Mouse (Mus musculus) midbrain, embryonic 14.5 days (tissue): ENCODE results near the gene Fut7. TPM values are rescaled to one million over a fixed set of nuclear protein-coding genes. Genes with fewer than 3 reads are reported as not detected.
"Not testable (repeated sequence)": the region's sequence is repeated elsewhere in the genome, so short reads cannot be mapped to it uniquely, and the experiment has no call there.

Experiments
- ATAC-seq: fragments of 200-750 bp; cut with Nextera tagmentation; 2 replicates; pipeline ENCODE4 v1.8.0; 2017; ENCODE audit warnings: moderate number of reproducible peaks, moderate library complexity; ENCODE audit not compliant: low FRiP score, low TSS enrichment
- DNase-seq: peaks from one replicate; pipeline ENCODE4 v3.0.0-alpha.2; 2015
- H3K27ac ChIP-seq: fragments of 300-500 bp; sonication (generic); replicated peaks from 2 replicates; pipeline ENCODE4 v1.5.1; 2014; ENCODE audit warnings: mild to moderate bottlenecking, low read depth, low read length, moderate library complexity
- H3K27me3 ChIP-seq: fragments of 300-500 bp; sonication (generic); 2 replicates; pipeline ENCODE4 v1.6.1; 2014; ENCODE audit warnings: low read length, control low read depth, mixed read lengths; ENCODE audit not compliant: control insufficient read depth, insufficient read depth
- H3K36me3 ChIP-seq: fragments of 300-500 bp; sonication (generic); 2 replicates; pipeline ENCODE4 v1.6.1; 2014; ENCODE audit warnings: low read length, control low read depth; ENCODE audit not compliant: control insufficient read depth, insufficient read depth
- H3K4me1 ChIP-seq: fragments of 300-500 bp; sonication (generic); 2 replicates; pipeline ENCODE4 v1.6.1; 2014; ENCODE audit warnings: mild to moderate bottlenecking, antibody characterized with exemption, low read length, control low read depth; ENCODE audit not compliant: control insufficient read depth, insufficient read depth
- H3K4me2 ChIP-seq: fragments of 300-500 bp; sonication (generic); 2 replicates; pipeline ENCODE4 v1.6.1; 2014; ENCODE audit warnings: mild to moderate bottlenecking, low read length, moderate library complexity
- H3K4me3 ChIP-seq: fragments of 300-500 bp; sonication (generic); replicated peaks from 2 replicates; pipeline ENCODE4 v1.5.1; 2014; ENCODE audit warnings: low read depth, low read length
- H3K9ac ChIP-seq: fragments of 300-500 bp; sonication (generic); replicated peaks from 2 replicates; pipeline ENCODE4 v1.6.1; 2014; ENCODE audit warnings: mild to moderate bottlenecking, low read length, moderate library complexity
- H3K9me3 ChIP-seq: fragments of 300-500 bp; sonication (generic); 2 replicates; pipeline ENCODE4 v1.6.1; 2016; ENCODE audit warnings: low read length, control low read depth, mixed read lengths; ENCODE audit not compliant: control insufficient read depth
- WGBS: fragments of 180-500 bp; shearing (Covaris S2); extraction: QIAGEN DNeasy Blood & Tissue Kit; methylation state at CpG from one replicate; pipeline ENCODE4 v1.1.7; 2014; 5-methylcytosine and 5-hydroxymethylcytosine counted together
- polyA plus RNA-seq: library from polyadenylated mRNA; unstranded; fragments of >200 nt; fragmentation: Nextera tagmentation; extraction: Ambion mirVana; gene quantifications from 2 replicates; pipeline ENCODE4 v1.2.1, GENCODE M21; 2014

Gene Fut7
- polyA plus RNA-seq, 1 experiment from 2014 or later = 0.17 TPM

DNA sequence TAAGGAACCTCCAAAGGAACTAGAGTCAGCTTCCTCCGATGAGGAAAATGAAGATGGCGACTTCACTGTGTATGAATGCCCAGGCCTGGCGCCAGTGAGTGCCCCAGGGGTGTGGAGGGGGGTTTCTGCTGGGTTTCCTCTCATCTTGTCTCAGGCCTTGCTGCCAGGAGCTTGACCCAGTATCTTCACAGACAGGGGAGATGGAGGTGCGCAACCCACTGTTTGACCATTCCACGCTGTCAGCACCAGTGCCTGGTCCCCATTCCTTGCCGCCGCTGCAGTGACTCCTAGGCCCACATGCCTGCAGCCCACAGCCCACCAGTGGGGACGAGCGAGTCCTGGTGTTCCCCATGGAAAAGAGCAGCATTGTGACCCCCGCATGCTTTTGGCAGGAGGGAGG, 14.2 kb upstream of the Fut7 start:
- no peak overlapping the region for H3K27ac ChIP-seq
- H3K36me3 ChIP-seq = peaks cover 51% of the 10 kb centered on the region
- DNase-seq (no peak), ATAC-seq (no peak)
- no peaks in the 10 kb centered on the region for H3K27me3 ChIP-seq
- no peak overlapping the region for H3K9ac ChIP-seq
- no peak overlapping the region for H3K4me2 ChIP-seq
- H3K4me3 ChIP-seq = no peak overlapping the region
- peaks cover 19% of the 10 kb centered on the region for H3K4me1 ChIP-seq
- no peaks in the 10 kb centered on the region for H3K9me3 ChIP-seq
- WGBS = 90% methylated on average over 10 of the region's 10 CpGs

DNA sequence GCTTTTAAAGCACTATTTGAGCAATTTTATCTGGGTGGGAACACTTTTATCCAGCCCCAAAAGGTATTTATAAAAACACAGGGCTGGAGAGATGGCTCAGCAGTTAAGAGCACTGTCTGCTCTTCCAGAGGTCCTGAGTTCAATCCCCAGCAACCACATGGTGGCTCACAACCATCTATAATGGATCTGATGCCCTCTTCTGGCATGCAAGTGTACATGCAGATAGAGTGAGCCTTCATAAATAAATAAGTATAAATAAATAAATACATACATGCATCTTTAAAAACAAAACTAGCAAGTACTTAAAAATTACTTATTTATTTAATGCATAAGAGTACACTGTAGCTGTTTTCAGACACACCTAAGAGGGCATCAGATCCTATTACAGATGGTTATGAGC, 9.6 kb upstream of the Fut7 start:
- H3K9me3 ChIP-seq, DNase-seq, H3K4me2 ChIP-seq, H3K4me1 ChIP-seq, H3K4me3 ChIP-seq, ATAC-seq, H3K27ac ChIP-seq, H3K9ac ChIP-seq, H3K27me3 ChIP-seq: not testable (repeated sequence)
- H3K36me3 ChIP-seq = peaks cover 31% of the 10 kb centered on the region

GRCm38 (mm10) chr2:25417426-25417825, 5.6 kb upstream of the Fut7 start:
- ATAC-seq (no peak), DNase-seq (no peak)
- Histone ChIP-seq H3K27ac (no peak overlapping the region), H3K27me3 (no peaks in the 10 kb centered on the region), H3K4me2 (no peak overlapping the region), H3K4me1 (no peaks in the 10 kb centered on the region), H3K9ac (no peak overlapping the region), H3K9me3 (no peaks in the 10 kb centered on the region), H3K4me3 (no peak overlapping the region), H3K36me3 (0 out of 2 replicates have a peak, but pooled peaks cover 4% of the 10 kb centered on the region)
- 20% methylated on average over 3 of the region's 3 CpGs for WGBS

DNA sequence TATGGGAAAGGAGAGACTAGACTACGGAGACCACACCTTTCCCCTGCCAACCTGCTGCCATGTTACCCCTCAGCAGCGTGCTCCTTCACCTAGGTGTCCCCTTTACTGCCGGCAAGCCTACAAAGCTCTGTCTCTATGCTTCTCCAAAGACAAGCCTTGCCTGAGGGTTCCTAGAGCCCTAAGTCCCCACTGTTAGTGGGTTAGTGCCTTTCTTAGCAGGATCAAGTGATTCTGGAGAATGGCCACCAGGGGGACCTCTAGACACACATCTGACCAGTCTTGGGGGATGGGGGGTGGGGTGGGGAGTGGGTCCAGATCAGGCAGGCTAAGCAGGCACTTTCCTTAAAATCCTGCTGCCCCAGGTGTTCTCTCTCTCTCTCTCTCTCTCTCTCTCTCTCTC, 1.2 kb upstream of the Fut7 start:
- ATAC-seq (peak; percentile 57; the same call in 1 of the 2 replicates), DNase-seq (peak; percentile 82)
- H3K4me1 ChIP-seq = no peaks in the 10 kb centered on the region
- no peak overlapping the region for H3K4me2 ChIP-seq
- no peak overlapping the region for H3K9ac ChIP-seq
- H3K9me3 ChIP-seq = no peaks in the 10 kb centered on the region
- WGBS = 17% methylated on average over 3 of the region's 3 CpGs
- no peak overlapping the region for H3K27ac ChIP-seq
- H3K4me3 ChIP-seq = no peak overlapping the region
- no peaks in the 10 kb centered on the region for H3K36me3 ChIP-seq
- H3K27me3 ChIP-seq = peaks cover 4% of the 10 kb centered on the region; the same call in 1 of the 2 replicates

GRCm38 (mm10) chr2:25423626-25424025, 559 bp downstream of the Fut7 start:
- H3K4me2 ChIP-seq = no peak overlapping the region
- H3K4me1 ChIP-seq = no peaks in the 10 kb centered on the region
- WGBS = 52% methylated on average over 1 of the region's 1 CpGs
- ATAC-seq (no peak), DNase-seq (no peak)
- no peaks in the 10 kb centered on the region for H3K9me3 ChIP-seq
- H3K36me3 ChIP-seq = no peaks in the 10 kb centered on the region
- no peak overlapping the region for H3K4me3 ChIP-seq
- peaks cover 4% of the 10 kb centered on the region; the same call in 1 of the 2 replicates for H3K27me3 ChIP-seq
- no peak overlapping the region for H3K9ac ChIP-seq
- no peak overlapping the region for H3K27ac ChIP-seq

- Histone ChIP-seq H3K9ac (peak overlapping the region; percentile 2; the same call in 1 of the 2 replicates), H3K27ac (no peak overlapping the region), H3K9me3 (no peaks in the 10 kb centered on the region), H3K4me2 (no peak overlapping the region), H3K27me3 (peaks cover 4% of the 10 kb centered on the region; the same call in 1 of the 2 replicates), H3K4me3 (no peak overlapping the region), H3K36me3 (no peaks in the 10 kb centered on the region), H3K4me1 (peaks cover 15% of the 10 kb centered on the region)
- 50% methylated on average over 27 of the region's 27 CpGs for WGBS
- no peak for ATAC-seq
- DNase-seq = no peak
Measured at GRCm38 (mm10) chr2:25425481-25425880, 2.4 kb downstream of the Fut7 start.

- H3K36me3 ChIP-seq = peaks cover 6% of the 10 kb centered on the region; the same call in 1 of the 2 replicates
- H3K4me2 ChIP-seq = no peak overlapping the region
- no peaks in the 10 kb centered on the region for H3K9me3 ChIP-seq
- peaks cover 27% of the 10 kb centered on the region for H3K4me1 ChIP-seq
- H3K4me3 ChIP-seq = no peak overlapping the region
- WGBS = 26% methylated on average over 5 of the region's 5 CpGs
- DNase-seq = peak; percentile 90
- H3K27me3 ChIP-seq = peaks cover 4% of the 10 kb centered on the region; the same call in 1 of the 2 replicates
- 0 out of 2 replicates have a peak overlapping the region, but pooled peaks have one; percentile 10 for H3K27ac ChIP-seq
- ATAC-seq = no peak
- no peak overlapping the region for H3K9ac ChIP-seq
Measured at GRCm38 (mm10) chr2:25426721-25427191, 3.7 kb downstream of the Fut7 start.

- peaks cover 4% of the 10 kb centered on the region; the same call in 1 of the 2 replicates for H3K27me3 ChIP-seq
- no peaks in the 10 kb centered on the region for H3K9me3 ChIP-seq
- no peak for DNase-seq
- peaks cover 27% of the 10 kb centered on the region for H3K4me1 ChIP-seq
- no peak overlapping the region for H3K9ac ChIP-seq
- 0 out of 2 replicates have a peak overlapping the region, but pooled peaks have one; percentile 10 for H3K27ac ChIP-seq
- WGBS = 90% methylated on average over 5 of the region's 5 CpGs
- H3K4me2 ChIP-seq = no peak overlapping the region
- H3K4me3 ChIP-seq = no peak overlapping the region
- peaks cover 6% of the 10 kb centered on the region; the same call in 1 of the 2 replicates for H3K36me3 ChIP-seq
- no peak for ATAC-seq
Measured at GRCm38 (mm10) chr2:25427256-25427655, 4.2 kb downstream of the Fut7 start.
